15 mouse cellular contexts compared by ENCODE assay signal in genomic region chr9:95795077-95795784, GRCm38 (mm10). TPM values are rescaled to one million over a fixed set of nuclear protein-coding genes. Genes with fewer than 3 reads are reported as not detected.
DNase-seq lines count a peak whose midpoint lies in the region; ATAC-seq lines count a peak whose summit lies in the region.
"Had no signal": no experiment of that assay in that cellular context is flagged by ENCODE, and none has a peak within 500 bp of the region (broad histone marks: within the 10 kb centered on the region; RNA-seq: fewer than 3 reads in every experiment).

No protein-coding gene starts in this region.

- H3K4me3 ChIP-seq in liver, embryonic 12.5 days, result no peak overlapping the region
- no peak overlapping the region for H3K4me3 ChIP-seq in liver, embryonic 11.5 days (ENCODE audit: low read depth, low read length)
- H3K4me3 ChIP-seq in liver, embryonic 15.5 days (replicated peaks), result no peak overlapping the region
- H3K4me3 ChIP-seq: embryonic facial prominence, embryonic 13.5 days; forebrain, embryonic 12.5 days; heart, embryonic 13.5 days had no signal

- H3K4me1 ChIP-seq in liver, embryonic 12.5 days, result no peaks in the 10 kb centered on the region
- no peaks in the 10 kb centered on the region for H3K4me1 ChIP-seq in liver, embryonic 11.5 days (replicated peaks; ENCODE audit: control insufficient read depth, insufficient read depth, low read length)
- H3K4me1 ChIP-seq in liver, embryonic 15.5 days (replicated peaks), result 0 out of 2 replicates have a peak, but pooled peaks cover 2% of the 10 kb centered on the region
- H3K4me1 ChIP-seq: embryonic facial prominence, embryonic 13.5 days; forebrain, embryonic 12.5 days; heart, embryonic 13.5 days had no signal

- no peaks in the 10 kb centered on the region for H3K27me3 ChIP-seq in liver, embryonic 12.5 days (replicated peaks)
- no peaks in the 10 kb centered on the region for H3K27me3 ChIP-seq in liver, embryonic 11.5 days (replicated peaks; ENCODE audit: control insufficient read depth, insufficient read depth, low read length)
- H3K27me3 ChIP-seq in liver, embryonic 15.5 days, result no peaks in the 10 kb centered on the region
- H3K27me3 ChIP-seq: embryonic facial prominence, embryonic 13.5 days; forebrain, embryonic 12.5 days; heart, embryonic 13.5 days had no signal

- H3K9ac ChIP-seq in liver, embryonic 12.5 days, result no peak overlapping the region
- no peak overlapping the region for H3K9ac ChIP-seq in liver, embryonic 11.5 days (ENCODE audit: low read depth, low read length)
- H3K9ac ChIP-seq in liver, embryonic 15.5 days, result no peak overlapping the region
- H3K9ac ChIP-seq: embryonic facial prominence, embryonic 13.5 days; forebrain, embryonic 12.5 days; heart, embryonic 13.5 days had no signal

- 66% methylated on average over 2 of the region's 2 CpGs for WGBS in liver, embryonic 12.5 days (ENCODE audit: insufficient replicate concordance)
- 75% methylated on average over 2 of the region's 2 CpGs for WGBS in liver, embryonic 11.5 days
- WGBS in liver, embryonic 15.5 days (ENCODE audit: insufficient replicate concordance), result 57% methylated on average over 2 of the region's 2 CpGs

- H3K27ac ChIP-seq in liver, embryonic 12.5 days, result 0 out of 2 replicates have a peak overlapping the region, but pooled peaks have one; percentile 8
- H3K27ac ChIP-seq in liver, embryonic 11.5 days (ENCODE audit: low read depth, low read length), result no peak overlapping the region
- H3K27ac ChIP-seq in liver, embryonic 15.5 days (replicated peaks), result peak overlapping the region; percentile 74
- H3K27ac ChIP-seq: embryonic facial prominence, embryonic 13.5 days; forebrain, embryonic 12.5 days; heart, embryonic 13.5 days; macrophage had no signal

- no peaks in the 10 kb centered on the region for H3K36me3 ChIP-seq in liver, embryonic 12.5 days
- no peaks in the 10 kb centered on the region for H3K36me3 ChIP-seq in liver, embryonic 11.5 days (ENCODE audit: control insufficient read depth, insufficient read depth, low read length)
- no peaks in the 10 kb centered on the region for H3K36me3 ChIP-seq in liver, embryonic 15.5 days (replicated peaks)
- H3K36me3 ChIP-seq: embryonic facial prominence, embryonic 13.5 days; forebrain, embryonic 12.5 days; heart, embryonic 13.5 days had no signal

- peaks cover 3% of the 10 kb centered on the region; the same call in 1 of the 2 replicates for H3K9me3 ChIP-seq in liver, embryonic 12.5 days (replicated peaks)
- H3K9me3 ChIP-seq in liver, embryonic 11.5 days (ENCODE audit: control insufficient read depth, low read length), result no peaks in the 10 kb centered on the region
- no peaks in the 10 kb centered on the region for H3K9me3 ChIP-seq in liver, embryonic 15.5 days (replicated peaks)
- H3K9me3 ChIP-seq: embryonic facial prominence, embryonic 13.5 days; heart, embryonic 13.5 days had no signal

- DNase-seq in liver, embryonic 11.5 days (ENCODE audit: low spot score), result no peak
- peak; percentile 20 to 75 for DNase-seq in kidney, adult 8-10 months
- DNase-seq in adrenal gland, postnatal 14 days, result no peak
- DNase-seq: B cell, adult 2 months; cerebellum, adult 11-12 months; lung, adult 18-20 months had no signal

- ATAC-seq in liver, embryonic 12.5 days, result no peak
- no peak for ATAC-seq in liver, embryonic 11.5 days (replicated peaks; ENCODE audit: low FRiP score)
- ATAC-seq in liver, embryonic 15.5 days (ENCODE audit: insufficient read depth), result no peak; the same call in 1 of the 2 replicates
- no peak for ATAC-seq in erythroblast, adult 5-6 weeks (replicated peaks; ENCODE audit: low FRiP score, poor library complexity, severe bottlenecking)
- ATAC-seq in cerebellum, adult (ENCODE audit: insufficient number of reproducible peaks, low FRiP score, low TSS enrichment), result no peak
- ATAC-seq: midbrain, embryonic 16.5 days had no signal

- H3K4me2 ChIP-seq in liver, embryonic 12.5 days, result no peak overlapping the region
- no peak overlapping the region for H3K4me2 ChIP-seq in liver, embryonic 11.5 days
- H3K4me2 ChIP-seq in liver, embryonic 15.5 days, result peak overlapping the region; percentile 7
- H3K4me2 ChIP-seq: embryonic facial prominence, embryonic 13.5 days; forebrain, embryonic 12.5 days; heart, embryonic 13.5 days had no signal

RNA-seq across cellular contexts. Expression of gene Trpc1, which starts 45.1 kb away (rescaled TPM):
- polyA plus RNA-seq in liver, embryonic 12.5 days (2016; fragmentation: Nextera tagmentation; extraction: Ambion mirVana), result 0.78 and 0.86 TPM in 2 replicates
- polyA plus RNA-seq in liver, embryonic 11.5 days (2014; fragmentation: Nextera tagmentation; extraction: Ambion mirVana), result 1.0 and 1.3 TPM in 2 replicates
- polyA plus RNA-seq in liver, embryonic 15.5 days (2015; fragmentation: Nextera tagmentation; extraction: Ambion mirVana), result 0.46 and 0.55 TPM in 2 replicates
- not detected in 2 replicates for total RNA-seq in erythroblast, adult 5-6 weeks (2015; ENCODE audit: low replicate concordance)
- 0.43 TPM in 1 of 2 replicates, not detected in the other for total RNA-seq in erythroblast, adult 5-6 weeks (2017; ENCODE audit: low replicate concordance)
- total RNA-seq in adrenal gland, postnatal 14 days (2021), result 4.3 and 5.5 TPM in 2 replicates
- polyA plus RNA-seq: macrophage had no signal

RNA-seq across cellular contexts. Expression of gene Pls1, which starts 49.9 kb away (rescaled TPM):
- polyA plus RNA-seq in liver, embryonic 12.5 days (2016; fragmentation: Nextera tagmentation; extraction: Ambion mirVana), result 9.9 and 10.7 TPM in 2 replicates
- 12.4 and 12.8 TPM in 2 replicates for polyA plus RNA-seq in liver, embryonic 11.5 days (2014; fragmentation: Nextera tagmentation; extraction: Ambion mirVana)
- 13.8 and 14.9 TPM in 2 replicates for polyA plus RNA-seq in liver, embryonic 15.5 days (2015; fragmentation: Nextera tagmentation; extraction: Ambion mirVana)
- total RNA-seq in erythroblast, adult 5-6 weeks (2015; ENCODE audit: low replicate concordance), result 0.42 and 1.9 TPM in 2 replicates
- total RNA-seq in erythroblast, adult 5-6 weeks (2017; ENCODE audit: low replicate concordance), result not detected in 2 replicates
- total RNA-seq in adrenal gland, postnatal 14 days (2021), result 4.1 and 6.1 TPM in 2 replicates

Comparison
In these comparisons a context has a peak if more than half of its experiments do, and no peak if none do; other contexts are left out.
1. DNase-seq: peak in kidney, adult 8-10 months (2 of 2); none in liver, embryonic 11.5 days (single experiment) and adrenal gland, postnatal 14 days (single experiment).